Mouse (Mus musculus) macrophage (primary cell): ENCODE results near the gene Abcg4. TPM values are rescaled to one million over a fixed set of nuclear protein-coding genes. Genes with fewer than 3 reads are reported as not detected.

Experiments
- H3K27ac ChIP-seq: fragments of 350-480 bp; formaldehyde crosslinking; 2 replicates; pipeline ENCODE4 v1.9.0; 2021
- H3K36me3 ChIP-seq: fragments of 350-480 bp; formaldehyde crosslinking; 2 replicates; pipeline ENCODE4 v1.9.0; 2021; ENCODE audit errors: inconsistent target
- H3K4me3 ChIP-seq: fragments of 350-480 bp; formaldehyde crosslinking; 2 replicates; pipeline ENCODE4 v1.9.0; 2021; ENCODE audit errors: inconsistent target
- H3K79me2 ChIP-seq: fragments of 350-480 bp; formaldehyde crosslinking; 2 replicates; pipeline ENCODE4 v1.9.0; 2021; ENCODE audit errors: inconsistent target
- WGBS: methylation state at CpG from one replicate; pipeline ENCODE4 v1.1.7; 2026; ENCODE audit warnings: inconsistent platforms; ENCODE audit not compliant: missing documents; 5-methylcytosine and 5-hydroxymethylcytosine counted together
- polyA plus RNA-seq: library from polyadenylated mRNA; stranded (reverse); fragments of 250-400 nt; gene quantifications from 3 replicates; pipeline ENCODE4 v1.2.4, GENCODE M21; 2018; ENCODE audit warnings: inconsistent platforms

Gene Abcg4
- polyA plus RNA-seq, 1 experiment from 2014 or later = not detected

DNA sequence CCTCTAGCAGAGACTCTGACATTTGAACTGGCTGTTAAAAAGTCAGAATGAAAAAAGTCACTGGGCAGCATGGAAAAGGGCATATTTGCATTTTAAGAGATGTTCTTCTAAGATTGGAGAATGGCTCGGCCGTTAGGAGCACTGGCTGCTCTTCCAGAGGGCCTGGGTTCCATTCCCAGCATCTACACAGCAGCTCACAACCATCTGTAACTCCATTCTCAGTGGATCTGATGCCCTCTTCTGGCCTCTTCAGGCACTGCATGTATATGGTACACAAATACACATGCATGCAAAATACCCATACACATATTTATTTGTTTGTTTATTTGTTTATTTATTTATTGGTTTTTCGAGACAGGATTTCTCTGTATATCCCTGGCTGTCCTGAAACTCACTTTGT lies 19.3 kb downstream of the Abcg4 start:
- Histone ChIP-seq H3K27ac (no peak overlapping the region), H3K79me2 (no peaks in the 10 kb centered on the region), H3K36me3 (peaks cover 5% of the 10 kb centered on the region; the same call in 1 of the 2 replicates), H3K4me3 (no peak overlapping the region)
- 94% methylated on average over 2 of the region's 3 CpGs for WGBS

GRCm38 (mm10) chr9:44268432-44268831 lies 20.0 kb downstream of the Abcg4 start, which contains the start of gene Nlrx1:
Nlrx1 (minus strand) TSS chr9:44268599.
- H3K79me2 ChIP-seq = no peaks in the 10 kb centered on the region
- H3K27ac ChIP-seq = peak within 1 kb of the TSS; percentile 40
- peaks cover 12% of the 10 kb centered on the region for H3K36me3 ChIP-seq
- WGBS = 18% methylated on average over 6 of the region's 6 CpGs
- peak within 1 kb of the TSS; percentile 44 for H3K4me3 ChIP-seq

GRCm38 (mm10) chr9:44268027-44268360 lies 20.4 kb downstream of the Abcg4 start:
- Histone ChIP-seq H3K79me2 (no peaks in the 10 kb centered on the region), H3K36me3 (peaks cover 16% of the 10 kb centered on the region), H3K4me3 (no peak overlapping the region), H3K27ac (no peak overlapping the region)
- WGBS = 4% methylated on average over 28 of the region's 28 CpGs

- H3K4me3 ChIP-seq = peak overlapping the region; percentile 44
- H3K36me3 ChIP-seq = peaks cover 21% of the 10 kb centered on the region
- H3K79me2 ChIP-seq = no peaks in the 10 kb centered on the region
- 14% methylated on average over 22 of the region's 23 CpGs for WGBS
- H3K27ac ChIP-seq = peak overlapping the region; percentile 40
Observed at GRCm38 (mm10) chr9:44267319-44268026, 20.9 kb downstream of the Abcg4 start.

DNA sequence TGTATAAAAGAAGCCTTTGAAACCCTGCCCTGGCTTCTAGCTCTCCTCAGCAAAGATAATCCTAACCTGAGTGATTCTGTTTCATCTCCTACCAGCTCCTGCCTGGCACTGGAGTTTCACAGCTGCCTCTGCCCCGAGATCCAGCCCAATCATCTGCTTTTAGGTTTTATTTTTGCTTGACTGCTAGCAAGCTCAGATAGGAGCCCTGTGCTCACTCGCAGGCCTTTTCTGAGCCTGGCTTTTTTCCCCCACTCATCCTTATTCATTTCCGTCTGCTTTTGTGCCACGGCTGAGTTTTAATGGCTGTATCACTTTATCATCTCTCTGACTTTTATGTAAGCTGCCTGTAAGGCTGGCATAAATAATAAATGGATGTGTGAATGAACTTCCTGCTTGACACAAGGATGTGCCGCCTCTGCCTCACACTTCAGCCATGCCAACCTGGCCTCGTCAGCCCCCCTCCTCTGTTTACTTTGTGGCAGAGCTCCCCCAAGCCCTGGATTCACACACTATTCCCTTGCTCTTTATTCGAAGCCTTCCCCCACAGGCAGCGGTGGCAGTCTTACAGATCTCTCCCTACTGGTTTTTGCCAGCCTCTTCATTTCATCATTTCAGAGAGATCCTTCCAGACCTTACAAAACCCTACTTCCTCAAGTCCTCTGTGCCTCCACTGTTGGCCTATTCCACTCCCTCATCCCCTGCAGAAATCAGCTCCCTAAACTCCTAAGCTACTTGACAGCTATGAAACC lies 21.8 kb downstream of the Abcg4 start:
- WGBS = 46% methylated on average over 8 of the region's 8 CpGs
- peak overlapping the region; percentile 44 for H3K4me3 ChIP-seq
- H3K36me3 ChIP-seq = peaks cover 25% of the 10 kb centered on the region

DNA sequence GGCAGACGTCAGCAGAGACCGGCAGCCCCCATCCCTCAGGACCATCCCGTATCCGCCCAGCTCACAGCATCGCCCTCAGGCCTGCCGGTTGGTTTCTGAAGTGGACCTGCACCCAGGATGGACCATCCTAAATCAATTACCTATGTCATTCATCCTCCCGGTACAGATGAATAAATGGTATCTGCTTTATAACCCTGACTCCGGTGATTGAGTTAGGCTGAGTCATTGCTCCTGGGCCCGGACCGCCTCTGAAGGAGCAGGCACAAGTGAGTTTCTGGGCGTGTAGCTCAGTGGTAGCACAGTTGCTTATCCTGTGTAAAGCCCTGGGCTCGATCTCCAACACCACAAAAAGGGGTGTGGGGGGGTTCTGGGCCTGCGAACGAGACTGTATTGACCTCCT lies 27.0 kb downstream of the Abcg4 start:
- Histone ChIP-seq H3K4me3 (no peak overlapping the region), H3K27ac (no peak overlapping the region), H3K36me3 (peaks cover 30% of the 10 kb centered on the region), H3K79me2 (no peaks in the 10 kb centered on the region)
- WGBS = 96% methylated on average over 14 of the region's 14 CpGs

More for the DNA sequence above, 21.8 kb downstream of the Abcg4 start:
- peak overlapping the region; percentile 40 for H3K27ac ChIP-seq
- no peaks in the 10 kb centered on the region for H3K79me2 ChIP-seq

GRCm38 (mm10) chr9:44259014-44259413 lies 29.4 kb downstream of the Abcg4 start:
- H3K27ac ChIP-seq = peak overlapping the region; percentile 29; the same call in 1 of the 2 replicates
- H3K36me3 ChIP-seq = peaks cover 24% of the 10 kb centered on the region
- H3K4me3 ChIP-seq = no peak overlapping the region
- no peaks in the 10 kb centered on the region for H3K79me2 ChIP-seq
- 10% methylated on average over 10 of the region's 10 CpGs for WGBS

DNA sequence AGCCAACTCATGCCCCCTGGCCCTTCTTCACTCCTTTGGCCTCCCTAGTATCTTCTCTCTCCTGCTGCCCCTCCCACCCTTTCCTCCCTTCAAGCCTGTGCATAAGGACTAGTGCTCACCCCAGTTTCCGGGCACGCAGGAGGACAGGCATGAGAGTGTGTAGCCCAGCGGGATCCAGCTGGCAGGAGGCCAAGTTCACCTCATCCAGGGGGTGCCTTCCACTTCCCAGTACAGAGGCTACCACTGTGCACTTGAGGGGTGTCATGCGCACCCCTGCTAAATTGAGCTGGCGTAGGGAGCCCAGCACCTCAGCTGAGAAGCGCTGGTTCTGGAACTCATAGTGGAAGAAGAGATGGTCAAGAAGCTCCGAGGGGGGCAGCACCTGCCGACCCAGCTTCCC lies 32.2 kb downstream of the Abcg4 start:
- Histone ChIP-seq H3K79me2 (no peaks in the 10 kb centered on the region), H3K36me3 (peaks cover 19% of the 10 kb centered on the region; the same call in 1 of the 2 replicates)
- 86% methylated on average over 8 of the region's 8 CpGs for WGBS

GRCm38 (mm10) chr9:44255136-44255521 lies 33.3 kb downstream of the Abcg4 start:
- Histone ChIP-seq H3K27ac (no peak overlapping the region), H3K79me2 (no peaks in the 10 kb centered on the region), H3K4me3 (no peak overlapping the region), H3K36me3 (peaks cover 15% of the 10 kb centered on the region; the same call in 1 of the 2 replicates)
- 89% methylated on average over 6 of the region's 6 CpGs for WGBS

More for the DNA sequence above, 32.2 kb downstream of the Abcg4 start:
- no peak overlapping the region for H3K4me3 ChIP-seq
- no peak overlapping the region for H3K27ac ChIP-seq

DNA sequence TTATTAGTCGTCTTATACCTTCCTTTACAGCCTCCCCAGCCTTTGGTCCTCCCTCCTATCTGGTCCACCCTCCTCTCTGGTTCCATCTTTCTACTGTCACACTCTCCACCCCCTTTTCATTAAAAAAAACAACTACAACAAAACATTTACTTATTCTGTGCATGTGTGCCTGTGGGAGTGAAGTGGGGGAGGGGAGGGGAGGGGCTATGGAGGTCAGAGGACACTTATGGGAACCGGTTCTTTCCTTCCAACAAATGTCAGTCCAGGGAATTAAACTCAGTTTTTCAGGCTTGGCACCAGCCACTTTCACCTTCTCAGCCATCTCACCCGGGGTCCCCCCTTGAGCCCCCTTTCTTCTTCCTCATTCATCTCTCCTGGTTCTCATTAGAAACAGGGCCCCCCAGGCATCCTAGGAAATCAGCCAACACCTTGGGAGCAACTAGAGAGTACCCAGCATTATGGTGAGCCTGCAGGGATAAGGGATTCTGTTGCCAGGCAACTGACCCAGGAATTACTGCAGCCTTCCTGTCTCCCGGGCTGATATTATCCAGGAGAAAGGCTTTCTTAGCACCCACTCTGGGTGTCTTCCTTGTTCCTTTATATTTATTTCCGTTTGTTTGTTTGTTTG lies 33.8 kb downstream of the Abcg4 start:
- H3K79me2 ChIP-seq = no peaks in the 10 kb centered on the region
- peaks cover 15% of the 10 kb centered on the region; the same call in 1 of the 2 replicates for H3K36me3 ChIP-seq
- H3K27ac ChIP-seq = no peak overlapping the region
- no peak overlapping the region for H3K4me3 ChIP-seq
- 78% methylated on average over 5 of the region's 5 CpGs for WGBS

DNA sequence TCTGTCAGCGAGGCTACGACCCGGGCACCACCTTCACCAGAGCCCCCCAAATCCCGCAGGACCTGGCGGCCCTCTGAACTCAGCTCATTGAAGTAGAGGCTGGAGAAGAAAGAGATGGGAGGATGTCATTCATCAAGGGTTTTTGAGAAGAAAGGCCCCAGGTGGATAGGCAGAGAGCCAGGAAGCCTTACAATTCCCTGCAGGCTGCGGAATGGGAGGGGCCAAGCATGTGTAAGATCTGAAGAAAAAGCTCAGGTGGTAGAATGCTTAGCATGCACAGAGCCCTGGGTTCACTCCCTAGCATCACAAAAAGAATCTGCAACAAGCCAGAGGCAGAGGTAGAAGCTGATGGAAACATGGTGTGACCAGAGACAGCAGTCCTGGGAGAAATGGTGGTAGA lies 35.0 kb downstream of the Abcg4 start:
- WGBS = 97% methylated on average over 6 of the region's 6 CpGs
- no peak overlapping the region for H3K27ac ChIP-seq

GRCm38 (mm10) chr9:44251314-44251713 lies 37.1 kb downstream of the Abcg4 start, which contains the start of gene Pdzd3:
Pdzd3 (minus strand) TSS chr9:44251471.
- peaks cover 15% of the 10 kb centered on the region; the same call in 1 of the 2 replicates for H3K36me3 ChIP-seq
- no peaks in the 10 kb centered on the region for H3K79me2 ChIP-seq
- 96% methylated on average over 10 of the region's 10 CpGs for WGBS
- no peak within 1 kb of the TSS for H3K4me3 ChIP-seq
- H3K27ac ChIP-seq = no peak within 1 kb of the TSS

More for the DNA sequence above, 35.0 kb downstream of the Abcg4 start:
- no peaks in the 10 kb centered on the region for H3K79me2 ChIP-seq
- H3K36me3 ChIP-seq = peaks cover 15% of the 10 kb centered on the region; the same call in 1 of the 2 replicates
- no peak overlapping the region for H3K4me3 ChIP-seq

GRCm38 (mm10) chr9:44250445-44250844 lies 38.0 kb downstream of the Abcg4 start:
- no peak overlapping the region for H3K27ac ChIP-seq
- WGBS = 78% methylated on average over 4 of the region's 4 CpGs
- H3K36me3 ChIP-seq = peaks cover 15% of the 10 kb centered on the region; the same call in 1 of the 2 replicates
- no peak overlapping the region for H3K4me3 ChIP-seq
- H3K79me2 ChIP-seq = no peaks in the 10 kb centered on the region

- no peak overlapping the region for H3K4me3 ChIP-seq
- 44% methylated on average over 24 of the region's 26 CpGs for WGBS
- peaks cover 15% of the 10 kb centered on the region; the same call in 1 of the 2 replicates for H3K36me3 ChIP-seq
- H3K27ac ChIP-seq = no peak overlapping the region
- H3K79me2 ChIP-seq = no peaks in the 10 kb centered on the region
Observed at GRCm38 (mm10) chr9:44249181-44250146, 39.0 kb downstream of the Abcg4 start.
